Mouse (Mus musculus) MEL-GATA-1-ER (cell line): ENCODE measurements around the gene Rab43.

ENCODE experiments used
- DNase-seq: peaks from one replicate; pipeline ENCODE4 v3.0.0-alpha.2; 2012; ENCODE audit warnings: low read depth; ENCODE audit errors: extremely low read depth

The Rab43 gene

GRCm38 (mm10) chr6:87811675-87812338 is at the start of gene Rab43:
Gene Rab43, minus strand, starts transcription at chr6:87812164.
- DNase-seq = peak; percentile 80

- no peak for DNase-seq
These were observed 45.1 kb upstream of the Rab43 start for GRCm38 (mm10) chr6:87857071-87857470.

- DNase-seq = no peak
These were observed 41.5 kb upstream of the Rab43 start for GRCm38 (mm10) chr6:87853446-87853845.

- no peak for DNase-seq
These were observed 39.9 kb upstream of the Rab43 start for GRCm38 (mm10) chr6:87851871-87852270.

- peak; percentile 83 for DNase-seq
These were observed 39.1 kb upstream of the Rab43 start, which contains the start of gene Cnbp for GRCm38 (mm10) chr6:87850900-87851614. Gene Cnbp, minus strand, starts transcription at chr6:87851106.

GRCm38 (mm10) chr6:87850155-87850899 is 38.4 kb upstream of the Rab43 start:
- DNase-seq = no peak

- DNase-seq = peak; percentile 65
These were observed 37.8 kb upstream of the Rab43 start for GRCm38 (mm10) chr6:87849780-87850154.

- DNase-seq = no peak
These were observed 34.8 kb upstream of the Rab43 start for GRCm38 (mm10) chr6:87846813-87847212.

- no peak for DNase-seq
These were observed 33.2 kb upstream of the Rab43 start for GRCm38 (mm10) chr6:87845031-87845695.

- no peak for DNase-seq
These were observed 30.3 kb upstream of the Rab43 start for GRCm38 (mm10) chr6:87842254-87842653.

GRCm38 (mm10) chr6:87841635-87842034 is 29.7 kb upstream of the Rab43 start:
- DNase-seq = no peak

- no peak for DNase-seq
These were observed 27.9 kb upstream of the Rab43 start for GRCm38 (mm10) chr6:87839797-87840341.

GRCm38 (mm10) chr6:87838551-87839197 is 26.7 kb upstream of the Rab43 start, which contains the start of gene Isy1:
Gene Isy1, minus strand, starts transcription at chr6:87838798.
- DNase-seq = peak; percentile 95

- DNase-seq = no peak
These were observed 23.7 kb upstream of the Rab43 start, which contains the start of gene Gm45140 for GRCm38 (mm10) chr6:87835695-87836094. Gene Gm45140, minus strand, starts transcription at chr6:87835795.

- no peak for DNase-seq
These were observed 8.4 kb upstream of the Rab43 start for GRCm38 (mm10) chr6:87820366-87820765.

- DNase-seq = no peak
These were observed 2.5 kb upstream of the Rab43 start for GRCm38 (mm10) chr6:87814486-87814885.

GRCm38 (mm10) chr6:87812656-87813055 is 692 bp upstream of the Rab43 start:
- DNase-seq = no peak

GRCm38 (mm10) chr6:87810713-87811669 is 973 bp downstream of the Rab43 start:
- no peak for DNase-seq

- DNase-seq = no peak
These were observed 1.7 kb downstream of the Rab43 start for GRCm38 (mm10) chr6:87810311-87810710.
